Mouse (Mus musculus) central nervous system, embryonic 14 days (tissue): ENCODE data around the gene Fam8a1. TPM values are rescaled to one million over a fixed set of nuclear protein-coding genes. Genes with fewer than 3 reads are reported as not detected.

ENCODE experiments used
- polyA plus RNA-seq: library from polyadenylated mRNA; depleted of rRNA; stranded (reverse); fragments of >200 nt; gene quantifications from 2 replicates; pipeline ENCODE4 v1.2.3, GENCODE M21; 2012; rRNA removed

Fam8a1 gene
- polyA plus RNA-seq, result 55.6 and 59.5 TPM in 2 replicates

GRCm38 (mm10) chr13:46669048-46669619 lies at the start of gene Fam8a1:
Fam8a1 (plus strand) TSS chr13:46669522.

Other genes starting within 250 kb of the Fam8a1 start
- 13.0 and 15.5 TPM in 2 replicates for gene Cap2, start 167.7 kb upstream of the Fam8a1 start, polyA plus RNA-seq
- 62.0 and 64.7 TPM in 2 replicates for gene Nup153, start 58.4 kb downstream of the Fam8a1 start, polyA plus RNA-seq